Mouse (Mus musculus) embryonic facial prominence, embryonic 10.5 days (tissue): ENCODE data around the gene Myrfl. TPM values are rescaled to one million over a fixed set of nuclear protein-coding genes. Genes with fewer than 3 reads are reported as not detected.

Source experiments
- DNase-seq: peaks from one replicate; pipeline ENCODE4 v3.0.0-alpha.2; 2017; ENCODE audit warnings: low spot score
- H3K27ac ChIP-seq: fragments of 300-500 bp; sonication (generic); replicated peaks from 2 replicates; pipeline ENCODE4 v1.5.1; 2016; ENCODE audit warnings: mild to moderate bottlenecking
- H3K27me3 ChIP-seq: fragments of 300-500 bp; sonication (generic); replicated peaks from 2 replicates; pipeline ENCODE4 v1.6.1; 2016; ENCODE audit warnings: low read depth, mild to moderate bottlenecking; ENCODE audit not compliant: poor library complexity, severe bottlenecking
- H3K36me3 ChIP-seq: fragments of 300-500 bp; sonication (generic); replicated peaks from 2 replicates; pipeline ENCODE4 v1.6.1; 2016; ENCODE audit warnings: mild to moderate bottlenecking, moderate library complexity
- H3K4me1 ChIP-seq: fragments of 300-500 bp; sonication (generic); 2 replicates; pipeline ENCODE4 v1.6.1; 2016
- H3K4me3 ChIP-seq: fragments of 300-500 bp; sonication (generic); 2 replicates; pipeline ENCODE4 v1.5.1; 2016; ENCODE audit warnings: mild to moderate bottlenecking, moderate library complexity
- H3K9me3 ChIP-seq: fragments of 300-500 bp; sonication (generic); 2 replicates; pipeline ENCODE4 v1.6.1; 2016; ENCODE audit warnings: mild to moderate bottlenecking
- WGBS: fragments of 180-500 bp; shearing (Covaris S2); methylation state at CpG from one replicate; pipeline ENCODE4 v1.1.7; 2016; 5-methylcytosine and 5-hydroxymethylcytosine counted together
- polyA plus RNA-seq: library from polyadenylated mRNA; unstranded; fragments of >200 nt; fragmentation: Nextera tagmentation; extraction: Ambion mirVana; gene quantifications from 2 replicates; pipeline ENCODE4 v1.2.1, GENCODE M21; 2016

Gene Myrfl
- 0.05 and 0.16 TPM in 2 replicates for polyA plus RNA-seq

DNA sequence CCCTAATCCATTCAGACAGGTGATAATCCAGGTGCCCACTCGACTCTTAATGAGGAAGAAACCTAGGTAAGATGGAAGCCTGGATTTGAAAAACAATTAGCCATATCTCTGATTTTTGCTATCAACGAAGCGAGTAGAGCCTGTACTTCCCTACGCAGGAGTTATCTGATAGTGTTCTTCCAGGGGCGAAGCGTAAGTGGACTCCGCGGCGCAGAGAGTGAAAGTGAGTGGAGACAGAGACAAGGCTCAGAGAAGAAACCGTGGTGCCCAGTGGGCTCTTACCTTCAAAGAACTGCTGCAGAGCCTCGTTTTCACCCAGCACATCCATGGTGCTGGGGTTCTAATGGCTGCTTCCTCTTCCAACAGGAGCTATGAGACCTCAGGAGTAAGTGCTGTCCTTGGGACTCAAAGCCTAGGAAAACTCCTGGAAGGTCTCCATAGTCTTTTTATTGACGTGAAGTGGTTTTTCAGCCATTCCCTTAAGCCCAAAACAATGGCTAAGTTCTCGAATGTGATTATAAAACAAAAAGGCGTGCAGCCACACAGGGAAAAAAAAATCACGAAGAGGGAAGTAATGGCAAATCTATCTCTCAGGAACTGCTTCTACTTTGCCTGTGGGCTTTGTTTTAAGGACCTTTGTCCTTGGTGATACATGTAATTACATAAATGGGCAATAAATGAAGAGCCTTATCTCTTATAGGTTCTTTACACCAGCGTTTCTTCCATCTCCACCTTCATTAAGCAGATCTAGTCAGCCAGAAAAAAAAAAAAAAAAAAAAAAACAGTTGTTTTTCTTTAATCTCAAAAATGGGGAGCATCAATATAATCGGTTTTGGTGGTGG, at the start of gene Myrfl:
Myrfl (minus strand) TSS at position 584 of the 842 bp plus-strand sequence.
- peaks cover 29% of the 10 kb centered on the region for H3K4me1 ChIP-seq
- H3K27ac ChIP-seq: no peak within 1 kb of the TSS
- no peaks in the 10 kb centered on the region for H3K27me3 ChIP-seq
- WGBS: 84% methylated on average over 17 of the region's 17 CpGs
- no peaks in the 10 kb centered on the region for H3K9me3 ChIP-seq
- H3K36me3 ChIP-seq: no peaks in the 10 kb centered on the region
- H3K4me3 ChIP-seq: no peak within 1 kb of the TSS
- DNase-seq: no peak

DNA sequence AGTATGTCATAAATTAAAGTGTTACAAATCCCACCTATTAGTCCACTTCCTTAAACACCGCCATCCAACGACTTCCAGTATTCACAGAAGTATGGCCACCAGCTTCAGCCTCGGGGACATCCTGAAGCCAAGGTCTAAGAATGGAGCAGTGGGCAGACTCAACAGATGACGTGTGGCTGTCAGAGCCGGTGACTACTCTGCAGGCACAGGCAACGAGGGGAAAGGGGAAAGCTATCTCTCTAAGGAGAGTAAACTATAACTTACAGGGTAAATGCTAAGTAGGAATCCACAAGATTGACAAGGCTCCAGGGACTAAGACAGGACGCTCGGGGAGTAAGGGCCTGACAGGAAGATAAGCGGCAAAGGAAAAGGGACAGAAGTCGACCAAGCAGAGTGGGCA, 48.2 kb upstream of the Myrfl start:
- 78% methylated on average over 10 of the region's 10 CpGs for WGBS
- peaks cover 24% of the 10 kb centered on the region for H3K4me1 ChIP-seq

DNA sequence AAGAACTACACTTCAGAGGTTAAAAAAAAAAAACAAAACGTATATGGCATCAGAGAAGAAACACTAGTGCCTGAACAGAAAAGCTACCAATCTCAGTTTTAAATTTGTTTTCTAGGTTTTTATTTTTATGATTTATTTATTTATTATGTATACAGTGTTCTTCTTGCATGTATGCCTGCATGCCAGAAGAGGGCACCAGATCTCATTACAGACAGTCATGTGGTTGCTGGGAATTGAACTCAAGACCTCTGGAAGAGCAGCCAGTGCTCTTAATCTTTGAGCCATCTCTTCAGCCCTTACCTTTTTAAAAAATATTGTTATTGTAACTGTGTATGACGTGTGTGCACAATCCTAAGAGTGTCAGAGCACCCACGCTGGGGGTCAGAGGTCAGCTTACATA, 47.4 kb upstream of the Myrfl start:
- Histone ChIP-seq H3K27ac (no peak overlapping the region), H3K27me3 (no peaks in the 10 kb centered on the region), H3K4me3 (no peak overlapping the region), H3K4me1 (peaks cover 19% of the 10 kb centered on the region), H3K36me3 (peaks cover 25% of the 10 kb centered on the region), H3K9me3 (peaks cover 9% of the 10 kb centered on the region; the same call in 1 of the 2 replicates)
- DNase-seq: no peak
- WGBS: 85% methylated on average over 3 of the region's 3 CpGs

More for the DNA sequence above, 48.2 kb upstream of the Myrfl start:
- no peaks in the 10 kb centered on the region for H3K27me3 ChIP-seq
- no peak overlapping the region for H3K4me3 ChIP-seq
- H3K27ac ChIP-seq: no peak overlapping the region
- H3K36me3 ChIP-seq: peaks cover 22% of the 10 kb centered on the region
- H3K9me3 ChIP-seq: peaks cover 9% of the 10 kb centered on the region; the same call in 1 of the 2 replicates
- DNase-seq: no peak

GRCm38 (mm10) chr10:116943025-116943424, 46.3 kb upstream of the Myrfl start:
- no peak overlapping the region for H3K27ac ChIP-seq
- DNase-seq: no peak

DNA sequence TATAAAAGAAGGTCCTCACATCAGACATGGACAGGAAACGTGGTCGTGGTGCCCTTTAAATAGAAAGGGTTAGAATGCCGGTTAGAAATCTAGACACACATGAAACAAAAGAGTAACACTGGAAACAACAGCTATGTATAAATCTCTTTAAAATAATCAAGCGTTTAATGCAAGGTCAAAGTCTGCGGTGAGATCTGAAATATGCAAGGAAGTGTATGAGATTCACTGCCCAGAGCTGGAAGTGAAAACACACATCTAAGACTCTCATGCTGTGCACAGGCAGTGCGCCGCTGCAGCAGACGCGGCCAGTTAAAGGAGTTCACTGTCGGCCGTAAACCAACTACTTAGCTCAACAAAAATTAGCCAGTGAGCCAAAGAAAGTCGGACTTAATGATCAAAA, 38.3 kb upstream of the Myrfl start:
- Histone ChIP-seq H3K4me1 (no peaks in the 10 kb centered on the region), H3K36me3 (peaks cover 86% of the 10 kb centered on the region), H3K27ac (no peak overlapping the region), H3K4me3 (no peak overlapping the region), H3K27me3 (no peaks in the 10 kb centered on the region), H3K9me3 (no peaks in the 10 kb centered on the region)
- no peak for DNase-seq
- WGBS: 86% methylated on average over 12 of the region's 12 CpGs

More at GRCm38 (mm10) chr10:116943025-116943424, 46.3 kb upstream of the Myrfl start:
- WGBS: 89% methylated on average over 6 of the region's 6 CpGs
- Histone ChIP-seq H3K9me3 (peaks cover 9% of the 10 kb centered on the region; the same call in 1 of the 2 replicates), H3K36me3 (peaks cover 36% of the 10 kb centered on the region), H3K4me1 (peaks cover 10% of the 10 kb centered on the region; the same call in 1 of the 2 replicates), H3K27me3 (no peaks in the 10 kb centered on the region), H3K4me3 (no peak overlapping the region)

DNA sequence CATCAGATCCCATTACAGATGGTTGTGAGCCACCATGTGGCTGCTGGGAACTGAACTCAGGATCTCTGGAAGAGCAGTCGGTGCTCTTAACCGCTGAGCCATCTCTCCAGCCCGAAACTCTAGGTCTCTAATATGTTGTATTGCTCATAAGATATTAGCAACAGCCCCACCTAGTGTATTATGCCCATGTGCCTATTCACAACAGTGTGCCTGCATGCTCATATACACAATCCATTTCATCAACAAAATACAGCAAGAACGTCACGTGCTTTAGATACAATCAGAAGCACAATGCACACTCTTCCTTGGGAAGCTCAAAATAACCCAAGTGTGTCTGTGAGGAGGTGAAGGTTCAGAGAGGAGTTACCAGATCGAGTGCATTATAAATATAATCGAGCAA, 37.1 kb upstream of the Myrfl start:
- Histone ChIP-seq H3K4me1 (no peaks in the 10 kb centered on the region), H3K36me3 (peaks cover 88% of the 10 kb centered on the region), H3K4me3 (no peak overlapping the region), H3K27ac (no peak overlapping the region), H3K9me3 (no peaks in the 10 kb centered on the region), H3K27me3 (no peaks in the 10 kb centered on the region)
- DNase-seq: no peak
- 93% methylated on average over 7 of the region's 7 CpGs for WGBS

GRCm38 (mm10) chr10:116932418-116932817, 35.7 kb upstream of the Myrfl start:
- Histone ChIP-seq H3K4me3 (no peak overlapping the region), H3K27me3 (no peaks in the 10 kb centered on the region), H3K4me1 (no peaks in the 10 kb centered on the region; the same call in 1 of the 2 replicates), H3K27ac (no peak overlapping the region), H3K9me3 (no peaks in the 10 kb centered on the region), H3K36me3 (peaks cover 84% of the 10 kb centered on the region)
- 92% methylated on average over 13 of the region's 13 CpGs for WGBS
- DNase-seq: no peak

GRCm38 (mm10) chr10:116931497-116932179, 34.9 kb upstream of the Myrfl start:
- peaks cover 4% of the 10 kb centered on the region; the same call in 1 of the 2 replicates for H3K4me1 ChIP-seq
- H3K27ac ChIP-seq: no peak overlapping the region
- DNase-seq: no peak
- no peak overlapping the region for H3K4me3 ChIP-seq
- WGBS: 89% methylated on average over 15 of the region's 15 CpGs
- H3K36me3 ChIP-seq: peaks cover 84% of the 10 kb centered on the region
- H3K27me3 ChIP-seq: no peaks in the 10 kb centered on the region
- H3K9me3 ChIP-seq: no peaks in the 10 kb centered on the region

DNA sequence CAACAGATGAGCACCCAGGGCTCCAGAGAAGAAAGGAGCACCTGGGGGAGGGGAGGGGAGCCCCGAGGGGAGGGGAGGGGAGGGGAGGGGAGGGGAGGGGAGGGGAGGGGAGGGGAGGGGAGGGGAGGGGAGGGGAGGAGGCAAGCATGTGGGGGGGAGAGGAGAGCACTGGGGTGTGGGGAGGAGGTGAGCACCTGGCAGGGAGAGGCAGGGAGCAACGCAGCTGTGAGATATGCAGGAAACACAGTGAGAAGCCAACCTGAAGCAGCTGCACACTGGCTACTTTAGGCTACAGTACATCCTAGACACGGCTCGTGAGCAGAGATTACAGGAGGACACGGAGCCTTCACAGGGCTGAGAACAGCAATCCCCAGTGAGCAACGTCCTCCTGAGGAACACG, 34.2 kb upstream of the Myrfl start:
- Histone ChIP-seq H3K4me1 (peaks cover 4% of the 10 kb centered on the region; the same call in 1 of the 2 replicates), H3K27me3 (no peaks in the 10 kb centered on the region), H3K27ac (no peak overlapping the region), H3K9me3 (no peaks in the 10 kb centered on the region), H3K36me3 (peaks cover 84% of the 10 kb centered on the region), H3K4me3 (no peak overlapping the region)
- no peak for DNase-seq
- 84% methylated on average over 6 of the region's 7 CpGs for WGBS

DNA sequence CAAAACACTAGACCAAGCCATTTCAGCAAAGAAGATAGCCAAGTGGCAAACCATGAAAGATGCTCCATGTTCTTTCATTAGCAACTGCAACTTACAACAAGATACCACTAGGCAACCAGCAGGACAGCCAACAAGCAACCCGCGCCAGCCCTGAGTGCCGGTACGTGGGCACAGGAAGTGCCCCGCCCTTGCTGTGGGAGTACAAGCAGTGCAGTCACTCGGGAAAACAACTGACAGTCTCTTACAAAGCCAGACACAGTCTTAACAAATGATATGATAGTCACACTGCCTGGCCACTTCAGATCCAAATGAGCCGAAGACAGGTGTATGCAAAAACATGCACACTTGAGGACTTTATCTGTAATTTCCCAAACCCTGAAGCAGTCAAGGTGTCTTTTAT, 33.8 kb upstream of the Myrfl start:
- no peak for DNase-seq
- no peaks in the 10 kb centered on the region for H3K27me3 ChIP-seq
- peaks cover 84% of the 10 kb centered on the region for H3K36me3 ChIP-seq
- H3K4me3 ChIP-seq: no peak overlapping the region
- H3K9me3 ChIP-seq: no peaks in the 10 kb centered on the region
- H3K27ac ChIP-seq: no peak overlapping the region
- peaks cover 4% of the 10 kb centered on the region; the same call in 1 of the 2 replicates for H3K4me1 ChIP-seq
- WGBS: 84% methylated on average over 7 of the region's 7 CpGs

GRCm38 (mm10) chr10:116928826-116929225, 32.1 kb upstream of the Myrfl start:
- H3K9me3 ChIP-seq: no peaks in the 10 kb centered on the region
- H3K27me3 ChIP-seq: no peaks in the 10 kb centered on the region
- peaks cover 4% of the 10 kb centered on the region; the same call in 1 of the 2 replicates for H3K4me1 ChIP-seq
- no peak overlapping the region for H3K4me3 ChIP-seq
- no peak overlapping the region for H3K27ac ChIP-seq
- 95% methylated on average over 3 of the region's 3 CpGs for WGBS
- DNase-seq: no peak
- H3K36me3 ChIP-seq: peaks cover 84% of the 10 kb centered on the region

DNA sequence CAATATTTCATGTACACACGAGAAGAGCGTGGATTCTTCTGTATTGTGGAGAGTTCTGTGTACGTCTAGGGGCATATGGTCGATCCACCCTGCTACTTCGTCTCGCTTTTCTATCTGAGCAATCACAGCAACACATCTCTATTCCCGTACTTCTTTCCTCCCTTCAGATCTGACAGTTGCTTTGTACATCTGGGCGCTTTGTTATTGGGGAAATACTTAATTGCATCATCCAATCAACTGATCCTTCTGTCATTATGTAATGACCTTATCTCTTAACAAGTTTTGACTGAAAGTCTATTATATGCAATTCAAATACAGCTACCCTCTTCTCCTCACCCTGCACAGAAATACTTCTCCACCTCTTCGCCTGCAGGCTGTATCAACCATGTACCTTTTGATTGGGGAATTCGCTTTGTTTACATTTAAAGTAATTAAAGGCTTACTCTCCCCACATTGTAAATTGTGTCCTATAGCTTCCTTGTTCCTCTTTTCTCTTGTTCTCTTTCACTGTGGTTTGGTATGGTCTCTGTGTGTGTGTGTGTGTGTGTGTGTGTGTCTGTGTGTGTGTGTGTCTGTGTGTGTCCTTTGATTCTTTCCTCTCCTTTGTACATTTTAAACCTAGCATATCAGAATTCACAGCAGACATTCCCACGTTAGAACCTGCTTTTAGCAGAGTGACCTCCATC, 29.9 kb upstream of the Myrfl start:
- Histone ChIP-seq H3K27me3 (no peaks in the 10 kb centered on the region), H3K9me3 (no peaks in the 10 kb centered on the region), H3K36me3 (peaks cover 84% of the 10 kb centered on the region), H3K4me1 (peaks cover 4% of the 10 kb centered on the region; the same call in 1 of the 2 replicates), H3K4me3 (no peak overlapping the region), H3K27ac (no peak overlapping the region)
- 87% methylated on average over 11 of the region's 11 CpGs for WGBS
- DNase-seq: no peak
